Mouse (Mus musculus) CD8-positive naive resting alpha-beta T cell, adult 2 months (primary cell): ENCODE measurements around the gene Rps6ka3.

Experiments
- DNase-seq, 2 experiments: peaks; one replicate each; pipeline ENCODE4 v3.0.0; 2022; ENCODE audit warnings: low read depth in 2 of 2, low spot score in 2 of 2

The Rps6ka3 gene

DNA sequence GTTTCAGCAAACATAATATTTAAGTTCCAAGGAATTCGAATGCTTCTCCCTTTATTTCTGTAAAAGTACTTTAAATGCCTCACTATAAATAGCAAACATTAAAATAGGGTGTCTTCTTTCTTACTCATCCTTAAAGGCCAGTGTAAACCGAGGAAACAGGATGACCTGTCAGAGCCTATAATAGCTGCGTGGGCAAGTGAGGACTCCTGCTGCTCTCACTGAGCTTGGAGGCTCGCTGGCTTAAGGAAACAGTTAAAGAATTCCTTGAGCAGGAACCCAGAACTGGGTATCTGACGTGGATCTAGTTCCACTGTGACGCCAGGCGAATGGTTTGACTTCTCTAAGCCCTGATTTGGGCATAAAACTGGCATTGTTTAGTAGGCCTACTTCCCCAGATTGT, 105.2 kb downstream of the Rps6ka3 start:
- no peak for DNase-seq

- peak; percentile 10 to 34 for DNase-seq
These were observed 111.2 kb downstream of the Rps6ka3 start for GRCm38 (mm10) chrX:159321342-159321741.

DNA sequence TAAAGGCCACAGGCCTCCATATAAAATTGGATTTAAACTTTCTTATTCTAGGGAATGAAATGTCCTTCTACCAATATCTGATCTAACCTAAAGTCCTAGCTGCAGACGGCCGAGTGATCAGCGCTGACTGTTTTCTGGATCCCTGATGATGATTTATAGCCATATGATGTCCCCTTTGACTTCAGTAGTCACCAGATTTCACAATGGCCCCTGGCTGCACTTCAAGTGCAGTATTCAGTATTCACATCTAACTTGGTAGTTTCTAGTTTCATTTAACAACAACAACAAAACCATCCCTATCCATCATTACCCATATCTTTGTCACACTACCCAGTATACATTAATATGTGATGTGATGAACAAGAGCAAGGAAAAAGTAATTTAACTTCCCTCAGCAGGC, 154.4 kb downstream of the Rps6ka3 start:
- no peak for DNase-seq

GRCm38 (mm10) chrX:159371831-159372752, 162.0 kb downstream of the Rps6ka3 start, which contains the start of gene Eif1ax:
Gene Eif1ax, plus strand, starts transcription at chrX:159372178.
- peak; percentile 64 to 78 for DNase-seq

DNA sequence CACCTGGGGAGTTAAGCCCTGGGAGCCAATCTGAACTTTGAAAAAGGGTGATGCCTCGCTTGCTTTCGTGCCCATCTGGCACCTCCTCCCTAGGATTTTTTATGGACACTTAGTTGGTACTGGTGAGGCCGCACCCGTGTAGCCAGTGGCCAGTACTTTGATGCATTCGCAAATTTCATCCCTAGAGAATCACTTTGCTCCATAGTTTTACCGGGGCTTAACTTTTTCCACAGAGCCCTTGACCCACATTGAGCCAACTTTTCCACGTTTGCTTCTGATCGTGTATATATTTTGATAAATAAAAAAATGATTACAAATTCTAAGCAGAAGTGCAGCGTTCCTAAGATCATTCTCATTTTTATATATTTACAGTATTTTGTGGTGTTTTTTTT, 162.6 kb downstream of the Rps6ka3 start:
- no peak for DNase-seq

- DNase-seq, result no peak
These were observed 177.0 kb downstream of the Rps6ka3 start for GRCm38 (mm10) chrX:159387105-159387504.

DNA sequence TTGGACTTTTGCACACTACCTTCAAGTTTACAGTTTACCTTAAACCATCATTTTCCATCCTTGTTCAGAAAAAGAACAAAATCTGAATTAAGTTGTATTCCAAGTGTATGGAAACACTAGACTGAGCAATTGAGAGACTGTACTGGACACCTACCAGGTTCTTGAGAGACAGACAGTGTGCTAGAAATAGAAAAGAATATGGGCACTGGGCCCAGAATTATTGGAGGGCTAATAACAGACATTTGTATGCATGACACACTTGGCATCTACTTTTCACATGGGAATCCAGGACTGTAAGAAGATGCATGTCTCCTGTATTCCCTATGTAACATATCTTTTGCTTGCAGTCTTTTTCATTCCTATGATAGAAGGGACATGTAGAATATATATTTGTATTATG, 178.8 kb downstream of the Rps6ka3 start:
- no peak for DNase-seq

DNA sequence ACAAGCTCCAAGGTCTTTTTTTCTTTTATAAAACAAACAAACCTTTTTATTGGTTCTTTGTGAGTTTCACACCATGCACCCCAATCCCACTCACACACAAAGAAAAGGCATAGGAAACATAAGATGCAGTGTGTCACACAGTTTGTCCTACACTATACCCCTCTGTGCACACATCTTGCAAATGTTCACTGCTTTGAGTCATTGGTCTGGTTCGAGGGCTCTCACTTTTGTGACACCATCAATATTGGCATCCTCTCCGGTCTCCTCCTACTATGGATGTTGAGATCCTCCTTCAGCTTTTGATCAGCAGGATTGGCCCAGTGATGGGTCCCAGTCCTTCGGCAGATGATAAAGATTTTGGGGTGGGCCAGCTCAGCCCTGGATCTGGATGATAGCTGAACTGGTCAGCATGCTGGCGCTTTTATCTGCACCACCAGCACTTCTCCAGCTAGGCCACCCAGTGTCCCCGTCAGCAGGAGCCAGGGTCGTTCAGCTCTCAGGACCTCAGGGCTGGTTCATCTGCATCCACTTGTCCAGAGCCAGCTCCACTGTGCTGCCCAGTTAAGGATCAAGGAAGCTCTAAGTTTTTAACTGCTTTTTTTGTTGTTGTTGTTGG, 180.3 kb downstream of the Rps6ka3 start:
- DNase-seq, result no peak

GRCm38 (mm10) chrX:159391239-159391638, 181.1 kb downstream of the Rps6ka3 start:
- DNase-seq, result no peak

DNA sequence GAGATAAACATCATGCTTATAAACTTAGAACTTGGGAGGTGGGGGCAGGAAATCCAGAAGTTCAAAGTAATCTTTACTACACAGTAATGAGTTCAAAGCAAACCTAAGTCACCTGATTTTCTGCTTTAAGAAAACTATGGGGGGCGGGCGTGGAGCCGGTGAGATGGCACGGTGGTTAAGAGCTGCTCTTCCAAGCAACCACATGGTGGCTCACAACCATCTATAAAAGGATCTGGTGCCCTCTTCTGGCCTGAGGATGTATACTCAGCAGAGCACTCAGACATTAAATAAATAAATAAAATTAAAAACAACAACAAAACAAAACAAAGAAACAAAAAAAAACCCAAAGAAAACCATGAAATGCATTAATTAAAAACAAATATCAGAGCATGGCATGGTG, 199.1 kb downstream of the Rps6ka3 start:
- DNase-seq, result peak; percentile 26 to 27

DNA sequence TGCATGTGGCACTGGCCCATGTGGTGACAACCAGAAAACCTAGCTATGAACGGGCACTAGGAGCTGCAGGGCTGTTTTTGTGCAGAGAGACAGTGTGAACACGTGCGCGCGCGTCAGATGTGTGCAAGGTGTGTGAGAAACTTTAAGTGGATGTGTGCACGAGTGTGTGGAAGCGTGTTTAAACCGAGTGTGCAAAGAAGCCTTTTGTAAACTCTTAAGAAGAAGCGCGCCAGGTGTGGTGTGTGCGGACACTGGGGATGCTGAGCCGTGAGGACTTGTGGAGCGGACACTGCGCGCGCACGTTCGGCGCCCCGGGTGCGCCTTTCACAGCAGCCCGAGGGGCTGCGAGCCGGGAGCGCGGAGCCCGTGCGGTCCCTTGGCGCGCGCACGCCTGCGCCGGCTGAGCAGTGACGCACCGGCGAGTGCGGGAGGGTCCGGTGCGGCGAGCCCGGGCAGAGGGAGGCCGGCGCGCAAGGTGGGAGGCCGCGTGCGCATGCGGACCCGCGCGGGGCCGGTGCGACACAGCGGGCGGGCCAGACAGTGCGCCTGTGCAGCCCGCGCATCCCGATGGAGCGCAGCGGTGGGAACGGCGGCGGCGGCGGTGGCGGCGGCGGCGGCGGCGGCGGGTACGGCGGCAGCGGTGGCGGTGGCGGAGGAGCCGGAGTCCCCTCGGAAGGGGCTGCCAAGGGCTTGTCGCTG, 204.2 kb downstream of the Rps6ka3 start, which contains the start of gene Map7d2:
Map7d2 (plus strand) TSS at position 443 of the 699 bp plus-strand sequence.
- DNase-seq, result peak in 1 of 2 experiments; percentile 2

DNA sequence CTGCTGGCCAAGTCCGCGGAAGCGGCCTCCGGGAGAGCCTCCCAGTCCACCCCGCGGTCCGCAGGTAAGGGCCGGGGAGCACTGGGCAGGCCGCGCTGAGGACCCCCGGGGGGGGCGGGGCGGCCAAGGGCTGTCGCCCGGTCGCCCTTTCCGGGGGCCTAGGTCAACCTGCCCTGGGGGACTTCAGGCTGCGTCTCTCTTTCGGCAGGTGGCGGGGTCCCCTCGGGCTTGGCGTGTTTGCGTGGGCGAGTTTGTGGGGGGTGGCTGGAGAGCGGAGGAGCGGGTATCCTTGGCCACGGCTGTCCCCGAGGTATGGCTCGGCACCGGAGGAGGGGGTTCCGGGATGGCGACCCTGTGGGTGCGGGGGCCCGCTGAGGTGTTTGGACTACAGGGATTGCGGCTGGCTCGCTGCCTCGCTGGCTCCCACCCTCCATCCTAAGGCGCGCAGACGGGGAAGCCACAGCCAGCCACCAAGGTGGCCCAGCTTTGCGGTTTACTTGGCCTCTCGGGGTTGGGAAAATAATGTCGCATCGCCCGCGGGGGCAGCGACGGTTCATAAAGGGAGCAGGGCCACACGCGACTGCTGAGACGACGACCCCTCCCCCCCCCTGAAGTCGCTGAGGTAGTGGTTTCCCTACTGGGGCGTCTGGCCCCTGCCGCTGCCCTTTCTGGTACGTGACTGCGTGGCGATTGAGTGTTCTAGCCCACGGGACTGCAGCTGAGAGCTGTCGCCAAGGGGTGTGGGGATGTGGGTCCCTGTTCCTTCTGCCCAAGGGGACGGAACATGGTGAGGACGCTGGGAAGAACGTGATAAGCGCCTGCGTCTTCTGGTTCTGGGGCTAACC, 204.9 kb downstream of the Rps6ka3 start:
- DNase-seq, result no peak
